Mouse (Mus musculus): Measurements from ENCODE around the gene Gosr1.
"Not testable (repeated sequence)": the region's sequence is repeated elsewhere in the genome, so short reads cannot be mapped to it uniquely, and the experiment has no call there.

Gene Gosr1

GRCm38 (mm10) chr11:76735753-76736324 lies 27.5 kb downstream of the Gosr1 start:
- in situ Hi-C loops (cut with MseI, MboI) = no loop called here

- in situ Hi-C loops (cut with MseI, MboI) = no loop called here
Observed at GRCm38 (mm10) chr11:76734560-76734959, 28.8 kb downstream of the Gosr1 start.

- in situ Hi-C loops (cut with MseI, MboI) = no loop called here
Observed at GRCm38 (mm10) chr11:76730650-76731049, 32.7 kb downstream of the Gosr1 start.

GRCm38 (mm10) chr11:76728093-76728492 lies 35.3 kb downstream of the Gosr1 start:
- in situ Hi-C loops (cut with MseI, MboI) = no loop called here

GRCm38 (mm10) chr11:76723911-76724310 lies 39.5 kb downstream of the Gosr1 start:
- in situ Hi-C loops (cut with MseI, MboI) = no loop called here

- in situ Hi-C loops (cut with MseI, MboI) = no loop called here
Observed at GRCm38 (mm10) chr11:76717000-76717399, 46.4 kb downstream of the Gosr1 start.

GRCm38 (mm10) chr11:76709625-76710452 lies 53.5 kb downstream of the Gosr1 start:
- in situ Hi-C loops (cut with MseI, MboI) = no loop called here

GRCm38 (mm10) chr11:76708881-76709280 lies 54.5 kb downstream of the Gosr1 start:
- in situ Hi-C loops (cut with MseI, MboI) = no loop called here

GRCm38 (mm10) chr11:76708066-76708465 lies 55.3 kb downstream of the Gosr1 start:
- in situ Hi-C loops (cut with MseI, MboI) = no loop called here

GRCm38 (mm10) chr11:76707656-76708055 lies 55.7 kb downstream of the Gosr1 start:
- in situ Hi-C loops (cut with MseI, MboI) = no loop called here

GRCm38 (mm10) chr11:76699626-76700025 lies 63.8 kb downstream of the Gosr1 start:
- in situ Hi-C loops (cut with MseI, MboI) = no loop called here

GRCm38 (mm10) chr11:76695810-76696209 lies 67.6 kb downstream of the Gosr1 start:
- in situ Hi-C loops (cut with MseI, MboI) = no loop called here

- in situ Hi-C loops (cut with MseI, MboI) = no loop called here
Observed at GRCm38 (mm10) chr11:76692096-76692495, 71.3 kb downstream of the Gosr1 start.

GRCm38 (mm10) chr11:76685604-76686003 lies 77.8 kb downstream of the Gosr1 start:
- in situ Hi-C loops (cut with MseI, MboI) = no loop called here

GRCm38 (mm10) chr11:76679508-76679907 lies 83.9 kb downstream of the Gosr1 start, which contains the start of gene Trarg1:
Gene Trarg1, plus strand, starts transcription at chr11:76679808.
- in situ Hi-C loops (cut with MseI, MboI) = not testable (repeated sequence)
